Mouse (Mus musculus): ENCODE measurements around the gene Ube2r2.

GRCm38 (mm10) chr4:41102901-41103300 is 32.6 kb upstream of the Ube2r2 start:
- TF ChIP-seq POLR2A (IDR thresholded peaks at IDR 0.05; ENCODE audit: insufficient read depth, low read length) (no peak), CTCF (IDR thresholded peaks at IDR 0.05; ENCODE audit: low read depth, low read length) (no peak), EP300 (IDR thresholded peaks at IDR 0.05; ENCODE audit: insufficient read depth, low read depth, low read length) (no peak)
